Mouse (Mus musculus) limb, embryonic 15.5 days (tissue): ENCODE measurements around the gene Eps15l1. TPM values are rescaled to one million over a fixed set of nuclear protein-coding genes. Genes with fewer than 3 reads are reported as not detected.

Source experiments
- ATAC-seq: fragments of 200-750 bp; cut with Nextera tagmentation; 2 replicates; pipeline ENCODE4 v1.8.0; 2017; ENCODE audit warnings: low read depth, moderate TSS enrichment; ENCODE audit not compliant: insufficient number of reproducible peaks, low FRiP score, low TSS enrichment
- H3K27ac ChIP-seq: fragments of 300-500 bp; sonication (generic); 2 replicates; pipeline ENCODE4 v1.5.1; 2015; ENCODE audit warnings: moderate library complexity, mild to moderate bottlenecking, inconsistent platforms
- H3K27me3 ChIP-seq: fragments of 300-500 bp; sonication (generic); 2 replicates; pipeline ENCODE4 v1.6.1; 2015; ENCODE audit warnings: inconsistent platforms
- H3K36me3 ChIP-seq: fragments of 300-500 bp; sonication (generic); 2 replicates; pipeline ENCODE4 v1.6.1; 2015; ENCODE audit warnings: inconsistent platforms
- H3K4me1 ChIP-seq: fragments of 300-500 bp; sonication (generic); 2 replicates; pipeline ENCODE4 v1.6.1; 2015; ENCODE audit warnings: inconsistent platforms
- H3K4me2 ChIP-seq: fragments of 300-500 bp; sonication (generic); 2 replicates; pipeline ENCODE4 v1.6.1; 2015; ENCODE audit warnings: mild to moderate bottlenecking, inconsistent platforms
- H3K4me3 ChIP-seq: fragments of 300-500 bp; sonication (generic); 2 replicates; pipeline ENCODE4 v1.5.1; 2015; ENCODE audit warnings: mild to moderate bottlenecking, inconsistent platforms
- H3K9ac ChIP-seq: fragments of 300-500 bp; sonication (generic); 2 replicates; pipeline ENCODE4 v1.6.1; 2015; ENCODE audit warnings: inconsistent platforms
- H3K9me3 ChIP-seq: fragments of 300-500 bp; sonication (generic); 2 replicates; pipeline ENCODE4 v1.6.1; 2016; ENCODE audit warnings: inconsistent platforms
- WGBS: fragments of 180-500 bp; shearing (Covaris S2); methylation state at CpG from one replicate; pipeline ENCODE4 v1.1.7; 2015; 5-methylcytosine and 5-hydroxymethylcytosine counted together
- polyA plus RNA-seq: library from polyadenylated mRNA; unstranded; fragments of >200 nt; fragmentation: Nextera tagmentation; extraction: Ambion mirVana; gene quantifications from 2 replicates; pipeline ENCODE4 v1.2.1, GENCODE M21; 2015

The Eps15l1 gene
- polyA plus RNA-seq, 1 experiment from 2014 or later = 54.8 TPM

DNA sequence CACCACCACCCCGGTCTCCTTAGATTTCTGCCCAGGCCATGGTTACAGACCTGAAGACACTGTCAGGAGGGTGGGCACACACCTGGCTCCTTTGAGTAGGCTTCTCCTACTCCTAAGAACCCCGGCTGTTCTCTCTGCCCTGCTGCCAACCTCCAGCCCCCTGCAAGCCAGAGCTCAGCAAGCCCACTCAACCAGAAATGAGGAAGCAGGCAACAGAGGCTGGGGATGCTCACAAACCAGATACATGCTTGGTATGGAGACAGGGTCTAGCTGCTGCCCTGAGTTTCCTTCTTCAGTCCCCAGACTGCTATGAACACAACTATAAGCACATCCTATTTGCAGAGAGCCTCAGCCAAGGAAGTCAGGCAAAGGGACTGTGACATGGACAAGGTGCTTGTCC is 73.1 kb downstream of the Eps15l1 start:
- whole genome bisulfite sequencing = 95% methylated on average over 2 of the region's 2 CpGs
- Histone ChIP-seq H3K36me3 (peaks cover 49% of the 10 kb centered on the region), H3K4me2 (no peak overlapping the region), H3K27me3 (no peaks in the 10 kb centered on the region), H3K4me3 (no peak overlapping the region), H3K27ac (no peak overlapping the region), H3K9me3 (no peaks in the 10 kb centered on the region), H3K4me1 (no peaks in the 10 kb centered on the region), H3K9ac (no peak overlapping the region)
- ATAC-seq = no peak

- H3K9ac ChIP-seq = no peak overlapping the region
- no peak overlapping the region for H3K4me2 ChIP-seq
- no peaks in the 10 kb centered on the region for H3K4me1 ChIP-seq
- H3K4me3 ChIP-seq = no peak overlapping the region
- H3K9me3 ChIP-seq = no peaks in the 10 kb centered on the region
- H3K27me3 ChIP-seq = no peaks in the 10 kb centered on the region
- H3K27ac ChIP-seq = no peak overlapping the region
- 74% methylated on average over 1 of the region's 1 CpGs for WGBS
- H3K36me3 ChIP-seq = peaks cover 55% of the 10 kb centered on the region
- no peak for ATAC-seq
Measured at GRCm38 (mm10) chr8:72347553-72347952, 73.7 kb downstream of the Eps15l1 start.

GRCm38 (mm10) chr8:72343725-72344124 is 77.5 kb downstream of the Eps15l1 start:
- no peak overlapping the region for H3K4me3 ChIP-seq
- no peak overlapping the region for H3K4me2 ChIP-seq
- peaks cover 82% of the 10 kb centered on the region for H3K36me3 ChIP-seq
- no peaks in the 10 kb centered on the region for H3K27me3 ChIP-seq
- ATAC-seq = no peak
- no peaks in the 10 kb centered on the region for H3K9me3 ChIP-seq
- H3K9ac ChIP-seq = no peak overlapping the region
- H3K4me1 ChIP-seq = no peaks in the 10 kb centered on the region
- no peak overlapping the region for H3K27ac ChIP-seq
- 75% methylated on average over 4 of the region's 4 CpGs for WGBS

- Histone ChIP-seq H3K4me2 (no peak overlapping the region), H3K36me3 (peaks cover 88% of the 10 kb centered on the region), H3K27me3 (no peaks in the 10 kb centered on the region), H3K4me3 (no peak overlapping the region), H3K27ac (no peak overlapping the region), H3K4me1 (no peaks in the 10 kb centered on the region), H3K9ac (no peak overlapping the region), H3K9me3 (no peaks in the 10 kb centered on the region)
- WGBS = 90% methylated on average over 5 of the region's 5 CpGs
- no peak for ATAC-seq
Measured at GRCm38 (mm10) chr8:72342556-72343300, 78.5 kb downstream of the Eps15l1 start.

GRCm38 (mm10) chr8:72337034-72337433 is 84.2 kb downstream of the Eps15l1 start:
- no peaks in the 10 kb centered on the region for H3K4me1 ChIP-seq
- no peaks in the 10 kb centered on the region for H3K9me3 ChIP-seq
- H3K4me3 ChIP-seq = no peak overlapping the region
- ATAC-seq = no peak
- H3K4me2 ChIP-seq = no peak overlapping the region
- no peaks in the 10 kb centered on the region for H3K27me3 ChIP-seq
- no peak overlapping the region for H3K9ac ChIP-seq
- peaks cover 65% of the 10 kb centered on the region for H3K36me3 ChIP-seq
- H3K27ac ChIP-seq = no peak overlapping the region

DNA sequence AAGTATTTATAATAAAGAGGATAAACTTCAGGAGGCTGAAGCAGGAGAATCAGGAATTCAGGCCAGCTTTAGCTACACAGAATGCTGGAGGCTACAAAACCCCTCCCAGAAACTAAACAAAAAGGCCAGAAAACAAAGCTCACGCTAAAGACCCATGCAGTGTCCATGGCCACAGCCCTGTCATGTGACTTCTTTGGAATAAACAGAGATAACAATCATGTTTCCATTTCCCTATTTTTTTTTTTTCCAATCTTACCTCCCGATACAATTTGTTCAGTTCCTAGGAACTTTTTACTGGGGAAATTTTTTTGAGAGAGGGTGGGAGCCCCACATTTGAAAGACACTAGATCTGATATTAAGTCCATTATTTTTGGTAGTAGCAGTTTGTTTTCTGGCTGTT is 85.0 kb downstream of the Eps15l1 start:
- Histone ChIP-seq H3K36me3 (peaks cover 57% of the 10 kb centered on the region), H3K9me3 (no peaks in the 10 kb centered on the region), H3K27ac (no peak overlapping the region), H3K4me3 (no peak overlapping the region), H3K4me1 (no peaks in the 10 kb centered on the region), H3K4me2 (no peak overlapping the region), H3K27me3 (no peaks in the 10 kb centered on the region), H3K9ac (no peak overlapping the region)
- WGBS = 77% methylated on average over 2 of the region's 2 CpGs
- no peak for ATAC-seq

- Histone ChIP-seq H3K9me3 (no peaks in the 10 kb centered on the region), H3K4me1 (no peaks in the 10 kb centered on the region), H3K27me3 (no peaks in the 10 kb centered on the region), H3K4me3 (no peak overlapping the region), H3K9ac (no peak overlapping the region), H3K27ac (no peak overlapping the region), H3K4me2 (no peak overlapping the region), H3K36me3 (peaks cover 36% of the 10 kb centered on the region)
- no peak for ATAC-seq
- WGBS = 79% methylated on average over 4 of the region's 4 CpGs
Measured at GRCm38 (mm10) chr8:72334144-72334641, 87.1 kb downstream of the Eps15l1 start.

DNA sequence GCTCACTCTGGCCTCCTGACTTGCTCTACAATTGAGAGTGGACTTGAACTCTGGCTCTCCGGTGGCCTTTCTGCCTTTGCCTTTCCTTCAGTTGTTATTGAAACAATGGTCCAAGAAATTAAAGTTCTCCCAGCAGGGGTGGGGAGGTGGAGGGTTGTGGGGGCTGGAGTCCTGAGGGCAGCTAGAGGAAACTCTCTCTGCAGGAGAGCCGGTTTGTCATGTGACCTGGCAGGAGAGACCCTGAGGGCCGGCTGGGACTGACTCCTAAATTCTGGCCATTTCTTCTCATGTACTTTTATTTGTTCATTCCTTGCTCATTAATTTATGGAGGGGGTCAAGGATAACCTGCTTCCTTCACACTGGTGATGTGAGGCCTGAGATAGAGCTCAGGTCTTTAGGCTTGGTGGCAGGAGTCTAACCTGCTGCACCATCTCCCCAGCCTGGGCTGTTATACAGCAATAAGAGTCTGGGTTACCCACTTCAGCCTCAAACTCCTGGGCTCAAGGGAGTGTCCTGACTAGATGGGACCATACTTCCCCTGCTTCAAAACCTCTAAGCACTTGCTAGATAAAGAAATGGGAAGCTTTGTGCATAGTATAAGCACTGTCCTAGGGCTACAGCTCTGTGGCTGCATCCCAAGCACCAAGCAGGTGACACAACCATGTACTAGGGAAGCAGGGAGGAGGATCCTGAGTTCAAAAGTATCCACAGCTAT is 87.7 kb downstream of the Eps15l1 start:
- ATAC-seq = no peak
- 42% methylated on average over 3 of the region's 3 CpGs for WGBS
- no peaks in the 10 kb centered on the region for H3K4me1 ChIP-seq
- H3K36me3 ChIP-seq = peaks cover 30% of the 10 kb centered on the region
- H3K4me2 ChIP-seq = no peak overlapping the region
- H3K9me3 ChIP-seq = no peaks in the 10 kb centered on the region
- H3K27me3 ChIP-seq = no peaks in the 10 kb centered on the region
- no peak overlapping the region for H3K4me3 ChIP-seq
- H3K9ac ChIP-seq = no peak overlapping the region
- no peak overlapping the region for H3K27ac ChIP-seq

DNA sequence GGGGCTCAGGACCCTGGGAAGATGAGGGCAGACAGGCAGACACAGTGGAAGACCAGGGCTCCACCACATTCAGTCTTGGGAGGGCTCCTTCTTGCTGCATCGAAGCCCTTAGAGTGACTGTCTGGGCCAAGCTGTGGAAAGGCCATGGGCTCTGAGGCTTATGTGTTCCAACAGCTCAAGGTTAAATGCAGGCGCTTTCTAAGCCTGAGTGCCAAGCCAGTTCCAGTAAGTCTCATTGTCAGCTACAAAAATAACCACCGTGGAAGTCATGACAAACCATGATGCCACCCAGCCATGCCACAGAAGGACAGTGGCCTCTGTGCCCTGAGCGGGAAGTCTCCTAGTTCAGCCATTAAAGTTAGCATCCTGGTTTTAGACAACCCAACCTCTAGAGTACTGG is 89.6 kb downstream of the Eps15l1 start:
- no peaks in the 10 kb centered on the region for H3K4me1 ChIP-seq
- H3K9me3 ChIP-seq = no peaks in the 10 kb centered on the region
- H3K36me3 ChIP-seq = peaks cover 14% of the 10 kb centered on the region
- no peak overlapping the region for H3K4me2 ChIP-seq
- H3K9ac ChIP-seq = no peak overlapping the region
- H3K4me3 ChIP-seq = no peak overlapping the region
- no peaks in the 10 kb centered on the region for H3K27me3 ChIP-seq
- H3K27ac ChIP-seq = no peak overlapping the region
- ATAC-seq = no peak
- 86% methylated on average over 4 of the region's 4 CpGs for WGBS

DNA sequence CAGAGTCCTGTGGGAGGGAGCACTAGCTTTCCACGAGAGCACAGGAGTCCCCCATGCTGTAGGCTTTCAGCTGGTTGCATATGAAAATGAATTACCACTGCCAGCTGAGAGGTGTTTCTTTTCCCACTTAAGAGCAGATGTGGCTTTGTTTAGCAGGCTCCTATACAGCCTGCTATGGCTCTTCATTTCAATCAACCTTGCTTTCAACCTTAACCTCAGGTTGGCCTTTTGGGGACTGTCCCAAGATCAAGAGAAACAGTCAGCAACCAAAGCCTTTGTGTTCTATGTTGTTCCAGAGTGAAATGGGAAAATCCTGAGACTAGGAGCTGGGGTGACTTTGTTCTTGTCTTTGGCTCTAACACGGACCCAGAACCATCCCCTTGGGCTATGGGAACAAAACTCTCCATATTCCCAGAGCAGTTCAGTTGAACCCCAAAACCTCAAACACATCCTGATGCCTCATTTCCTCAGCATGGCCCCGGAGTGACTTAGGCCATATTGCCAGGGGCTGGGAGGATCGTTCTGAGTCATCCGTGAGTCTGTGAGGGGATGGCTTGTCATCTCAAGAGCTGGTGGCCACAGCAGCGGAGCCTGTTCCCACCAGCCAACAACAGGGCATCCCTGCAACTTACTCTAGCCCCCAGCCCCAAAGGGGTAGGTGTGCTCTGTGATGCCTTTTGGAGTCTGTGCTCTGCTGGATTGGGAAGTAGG is 90.3 kb downstream of the Eps15l1 start:
- no peak for ATAC-seq
- 72% methylated on average over 6 of the region's 6 CpGs for WGBS
- H3K27me3 ChIP-seq = no peaks in the 10 kb centered on the region
- H3K9ac ChIP-seq = no peak overlapping the region
- no peaks in the 10 kb centered on the region for H3K4me1 ChIP-seq
- no peak overlapping the region for H3K4me3 ChIP-seq
- no peak overlapping the region for H3K27ac ChIP-seq
- H3K4me2 ChIP-seq = no peak overlapping the region
- H3K9me3 ChIP-seq = no peaks in the 10 kb centered on the region
- peaks cover 10% of the 10 kb centered on the region for H3K36me3 ChIP-seq

DNA sequence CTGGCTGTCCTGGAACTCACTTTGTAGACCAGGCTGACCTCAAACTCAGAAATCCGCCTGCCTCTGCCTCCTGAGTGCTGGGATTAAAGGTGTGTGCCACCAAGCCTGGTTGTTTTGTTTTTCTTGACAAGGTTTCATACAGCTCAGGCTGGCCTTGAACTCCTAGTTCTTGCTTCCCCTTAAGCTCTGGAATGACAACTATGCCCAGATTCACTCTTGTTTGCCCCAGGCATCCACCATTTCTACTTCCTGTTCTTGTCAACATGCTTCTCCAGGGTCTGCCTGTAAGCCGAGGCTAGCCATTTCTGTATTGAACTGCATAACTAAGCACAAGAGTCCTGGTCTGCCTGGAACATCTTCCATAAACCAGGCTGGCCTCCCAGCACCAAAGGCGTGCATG is 92.1 kb downstream of the Eps15l1 start:
- WGBS = 89% methylated on average over 3 of the region's 3 CpGs
- H3K27me3 ChIP-seq = no peaks in the 10 kb centered on the region

GRCm38 (mm10) chr8:72324708-72325107 is 96.6 kb downstream of the Eps15l1 start:
- WGBS = 34% methylated on average over 2 of the region's 2 CpGs
- peaks cover 16% of the 10 kb centered on the region for H3K27me3 ChIP-seq
- H3K4me2 ChIP-seq = no peak overlapping the region
- no peak overlapping the region for H3K27ac ChIP-seq
- H3K9me3 ChIP-seq = no peaks in the 10 kb centered on the region
- peaks cover 3% of the 10 kb centered on the region; the same call in 1 of the 2 replicates for H3K36me3 ChIP-seq
- ATAC-seq = no peak
- H3K9ac ChIP-seq = no peak overlapping the region
- no peak overlapping the region for H3K4me3 ChIP-seq
- H3K4me1 ChIP-seq = peaks cover 33% of the 10 kb centered on the region

More for the DNA sequence above, 92.1 kb downstream of the Eps15l1 start:
- Histone ChIP-seq H3K4me1 (no peaks in the 10 kb centered on the region), H3K9me3 (no peaks in the 10 kb centered on the region), H3K9ac (no peak overlapping the region), H3K36me3 (no peaks in the 10 kb centered on the region), H3K4me2 (no peak overlapping the region), H3K4me3 (no peak overlapping the region), H3K27ac (no peak overlapping the region)
- no peak for ATAC-seq
